Mouse (Mus musculus) testis, adult 2 months (tissue): ENCODE measurements around the gene Prrxl1.

Experiments used
- CTCF ChIP-seq: fragments of 200-500 bp; IDR thresholded peaks from 2 replicates; pipeline ENCODE4 v1.5.1; 2012; ENCODE audit warnings: low read depth, mild to moderate bottlenecking, inconsistent platforms, low read length, moderate library complexity; ENCODE audit not compliant: control insufficient read depth, insufficient read depth, insufficient replicate concordance
- POLR2A ChIP-seq: fragments of 200-500 bp; IDR thresholded peaks from 2 replicates; pipeline ENCODE4 v1.6.1; 2012; ENCODE audit warnings: low read depth, mild to moderate bottlenecking, inconsistent platforms, low read length, moderate library complexity; ENCODE audit not compliant: control insufficient read depth

GRCm38 (mm10) chr14:32697774-32698173 lies 98.6 kb downstream of the Prrxl1 start:
- TF ChIP-seq CTCF: no peak
- no peak for TF ChIP-seq POLR2A
